Mouse (Mus musculus) forebrain, postnatal 0 days (tissue): Measurements from ENCODE around the gene Siah1b. TPM values are rescaled to one million over a fixed set of nuclear protein-coding genes. Genes with fewer than 3 reads are reported as not detected.

ENCODE experiments used
- ATAC-seq: fragments of 200-750 bp; cut with Nextera tagmentation; 2 replicates; pipeline ENCODE4 v1.8.0; 2017; ENCODE audit warnings: mild to moderate bottlenecking, moderate library complexity
- DNase-seq: peaks from one replicate; pipeline ENCODE4 v3.0.0-alpha.2; 2015
- H3K27ac ChIP-seq: fragments of 300-500 bp; sonication (generic); 2 replicates; pipeline ENCODE4 v1.5.1; 2014; ENCODE audit warnings: low read depth, mild to moderate bottlenecking, antibody characterized with exemption, low read length, moderate library complexity, mixed read lengths
- H3K27me3 ChIP-seq: fragments of 300-500 bp; sonication (generic); 2 replicates; pipeline ENCODE4 v1.6.1; 2014; ENCODE audit warnings: mild to moderate bottlenecking, low read length, mixed read lengths; ENCODE audit not compliant: insufficient read depth
- H3K36me3 ChIP-seq: fragments of 300-500 bp; sonication (generic); 2 replicates; pipeline ENCODE4 v1.6.1; 2014; ENCODE audit warnings: mild to moderate bottlenecking, moderate library complexity; ENCODE audit not compliant: insufficient read depth
- H3K4me1 ChIP-seq: fragments of 300-500 bp; sonication (generic); 2 replicates; pipeline ENCODE4 v1.6.1; 2014; ENCODE audit warnings: antibody characterized with exemption; ENCODE audit not compliant: insufficient read depth
- H3K4me2 ChIP-seq: fragments of 300-500 bp; sonication (generic); 2 replicates; pipeline ENCODE4 v1.6.1; 2014; ENCODE audit warnings: low read depth, mild to moderate bottlenecking, moderate library complexity
- H3K4me3 ChIP-seq: fragments of 300-500 bp; sonication (generic); 2 replicates; pipeline ENCODE4 v1.5.1; 2014; ENCODE audit warnings: low read depth, low read length, mixed read lengths
- H3K9ac ChIP-seq: fragments of 300-500 bp; sonication (generic); 2 replicates; pipeline ENCODE4 v1.6.1; 2014; ENCODE audit warnings: mild to moderate bottlenecking
- H3K9me3 ChIP-seq: fragments of 300-500 bp; sonication (generic); 2 replicates; pipeline ENCODE4 v1.6.1; 2016; ENCODE audit warnings: low read length
- CTCF ChIP-seq: sonication (generic); IDR thresholded peaks from 2 replicates; pipeline ENCODE4 v1.5.1; 2016; ENCODE audit warnings: antibody characterized with exemption, control low read depth, low read depth
- WGBS: fragments of 180-500 bp; shearing (Covaris S2); extraction: QIAGEN DNeasy Blood & Tissue Kit; methylation state at CpG from one replicate; pipeline ENCODE4 v1.1.7; 2014; 5-methylcytosine and 5-hydroxymethylcytosine counted together
- polyA plus RNA-seq: library from polyadenylated mRNA; unstranded; fragments of >200 nt; fragmentation: Nextera tagmentation; extraction: Ambion mirVana; gene quantifications from 2 replicates; pipeline ENCODE4 v1.2.1, GENCODE M21; 2015
- total RNA-seq: library from RNA; depleted of rRNA; stranded (reverse); fragments of >200 nt; gene quantifications from 2 replicates; pipeline ENCODE4 v1.2.3, GENCODE M21; 2014; rRNA removed

The Siah1b gene
- total RNA-seq = 11.3 and 15.4 TPM in 2 replicates
- polyA plus RNA-seq = 15.8 and 17.7 TPM in 2 replicates

GRCm38 (mm10) chrX:164076040-164076775, at the start of gene Siah1b:
Siah1b (minus strand) TSS chrX:164076493.
- Histone ChIP-seq H3K9me3 (no peaks in the 10 kb centered on the region), H3K9ac (peak within 1 kb of the TSS; percentile 65), H3K27ac (peak within 1 kb of the TSS; percentile 87), H3K4me1 (no peaks in the 10 kb centered on the region), H3K4me2 (peak within 1 kb of the TSS; percentile 61), H3K27me3 (no peaks in the 10 kb centered on the region), H3K36me3 (no peaks in the 10 kb centered on the region), H3K4me3 (peak within 1 kb of the TSS; percentile 49)
- ATAC-seq = peak; percentile 99
- no peak for TF ChIP-seq CTCF
- WGBS = 31% methylated on average over 54 of the region's 54 CpGs
- DNase-seq = peak; percentile 95

DNA sequence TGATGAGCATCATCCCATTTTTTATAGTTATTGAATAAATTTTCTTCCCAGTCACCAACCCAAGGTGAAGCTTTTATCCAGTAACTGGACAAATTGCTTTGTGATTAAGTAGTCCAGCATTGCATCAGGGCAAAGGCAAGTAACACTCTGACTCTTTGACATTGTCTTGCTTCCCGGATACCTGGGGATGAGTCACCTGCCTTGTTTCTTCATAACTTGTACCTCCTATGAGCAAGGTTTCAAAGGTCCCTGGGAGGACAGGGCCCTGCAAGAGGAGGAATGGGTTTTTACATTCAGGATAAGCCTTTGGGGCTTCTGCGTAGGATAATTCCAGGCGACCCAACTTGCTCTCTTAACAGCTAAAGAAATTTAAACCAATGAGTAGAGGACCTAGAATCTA, 47.6 kb upstream of the Siah1b start:
- Histone ChIP-seq H3K9me3 (no peaks in the 10 kb centered on the region), H3K9ac (no peak overlapping the region), H3K4me3 (no peak overlapping the region), H3K27ac (no peak overlapping the region), H3K4me2 (no peak overlapping the region), H3K4me1 (no peaks in the 10 kb centered on the region), H3K36me3 (no peaks in the 10 kb centered on the region), H3K27me3 (no peaks in the 10 kb centered on the region)
- WGBS = 91% methylated on average over 3 of the region's 3 CpGs
- ATAC-seq = no peak
- no peak for TF ChIP-seq CTCF
- no peak for DNase-seq

DNA sequence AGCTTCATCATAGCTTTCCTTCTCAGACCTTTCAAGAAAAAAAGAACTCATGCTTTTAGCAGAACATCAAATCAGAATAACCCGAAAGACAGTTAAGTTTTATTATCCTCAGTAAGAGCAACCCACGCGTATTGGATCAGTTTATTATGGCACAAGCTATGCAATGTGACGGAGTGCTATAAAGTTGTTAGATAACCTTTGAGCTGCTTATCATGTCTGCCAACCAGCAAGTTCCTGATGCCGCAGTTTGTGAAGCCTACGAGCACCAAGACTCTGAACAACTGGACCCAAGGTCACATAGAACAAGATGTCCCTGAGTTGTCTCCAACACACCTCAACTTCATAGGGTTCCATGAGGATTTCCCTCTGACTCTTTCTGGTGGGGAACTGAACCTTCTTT, 37.5 kb upstream of the Siah1b start:
- ATAC-seq (no peak), DNase-seq (no peak)
- Histone ChIP-seq H3K36me3 (no peaks in the 10 kb centered on the region), H3K27me3 (no peaks in the 10 kb centered on the region), H3K4me1 (no peaks in the 10 kb centered on the region), H3K9me3 (no peaks in the 10 kb centered on the region), H3K4me3 (no peak overlapping the region), H3K4me2 (no peak overlapping the region), H3K27ac (no peak overlapping the region), H3K9ac (no peak overlapping the region)
- WGBS = 94% methylated on average over 6 of the region's 6 CpGs
- TF ChIP-seq CTCF = no peak

DNA sequence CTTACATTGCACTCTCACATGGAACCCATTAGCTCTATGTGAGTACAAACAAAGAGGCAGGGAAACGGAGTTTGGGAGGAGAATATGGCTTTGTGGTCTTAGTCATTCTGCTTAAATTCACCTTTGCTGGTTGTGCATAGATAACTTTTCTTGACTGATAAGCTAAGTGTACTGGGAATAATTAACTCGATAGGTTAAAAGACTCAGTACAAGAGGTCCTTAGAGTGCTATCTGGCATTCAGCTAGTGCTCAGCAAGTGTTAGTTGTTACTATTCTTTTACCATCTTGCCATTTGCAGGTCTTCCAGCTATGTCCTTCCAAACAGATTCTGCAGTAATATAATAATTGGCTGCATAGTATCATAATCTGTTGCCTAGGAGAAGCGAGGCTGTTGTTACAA, 34.9 kb upstream of the Siah1b start:
- Histone ChIP-seq H3K9me3 (no peaks in the 10 kb centered on the region), H3K27ac (no peak overlapping the region), H3K9ac (no peak overlapping the region), H3K4me1 (no peaks in the 10 kb centered on the region), H3K4me2 (no peak overlapping the region), H3K27me3 (no peaks in the 10 kb centered on the region), H3K36me3 (no peaks in the 10 kb centered on the region), H3K4me3 (no peak overlapping the region)
- DNase-seq (no peak), ATAC-seq (no peak)
- TF ChIP-seq CTCF = no peak
- 75% methylated on average over 3 of the region's 3 CpGs for WGBS

DNA sequence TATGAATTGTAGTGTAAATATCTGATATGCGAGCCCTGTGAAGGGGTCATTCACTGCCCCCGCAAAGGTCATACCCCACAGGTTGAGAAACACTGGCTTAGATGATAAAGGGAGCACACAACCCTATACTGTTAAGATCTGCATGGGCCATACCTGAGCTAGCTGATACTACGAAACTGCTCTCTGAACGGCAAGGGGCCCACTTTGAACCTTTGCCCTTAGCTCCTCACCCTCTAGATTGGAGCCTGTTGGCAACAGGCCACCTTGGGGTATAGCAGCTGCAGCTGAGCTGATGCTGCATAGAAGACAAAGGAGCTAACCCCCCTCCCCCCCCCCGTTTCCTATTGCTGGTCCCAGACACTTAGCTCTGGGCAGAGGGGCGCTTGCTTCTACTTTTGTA, 26.4 kb upstream of the Siah1b start:
- Histone ChIP-seq H3K27me3 (no peaks in the 10 kb centered on the region), H3K36me3 (no peaks in the 10 kb centered on the region), H3K4me1 (no peaks in the 10 kb centered on the region), H3K4me3 (no peak overlapping the region), H3K27ac (no peak overlapping the region), H3K4me2 (no peak overlapping the region), H3K9me3 (no peaks in the 10 kb centered on the region), H3K9ac (no peak overlapping the region)
- DNase-seq (no peak), ATAC-seq (no peak)
- no peak for TF ChIP-seq CTCF
- WGBS = 72% methylated on average over 6 of the region's 6 CpGs

- ATAC-seq (no peak), DNase-seq (no peak)
- Histone ChIP-seq H3K4me2 (no peak overlapping the region), H3K9ac (no peak overlapping the region), H3K36me3 (no peaks in the 10 kb centered on the region), H3K27me3 (no peaks in the 10 kb centered on the region), H3K9me3 (no peaks in the 10 kb centered on the region), H3K27ac (no peak overlapping the region), H3K4me3 (no peak overlapping the region), H3K4me1 (no peaks in the 10 kb centered on the region)
- WGBS = 91% methylated on average over 7 of the region's 7 CpGs
- TF ChIP-seq CTCF = no peak
These were observed 25.9 kb upstream of the Siah1b start for GRCm38 (mm10) chrX:164102198-164102597.

DNA sequence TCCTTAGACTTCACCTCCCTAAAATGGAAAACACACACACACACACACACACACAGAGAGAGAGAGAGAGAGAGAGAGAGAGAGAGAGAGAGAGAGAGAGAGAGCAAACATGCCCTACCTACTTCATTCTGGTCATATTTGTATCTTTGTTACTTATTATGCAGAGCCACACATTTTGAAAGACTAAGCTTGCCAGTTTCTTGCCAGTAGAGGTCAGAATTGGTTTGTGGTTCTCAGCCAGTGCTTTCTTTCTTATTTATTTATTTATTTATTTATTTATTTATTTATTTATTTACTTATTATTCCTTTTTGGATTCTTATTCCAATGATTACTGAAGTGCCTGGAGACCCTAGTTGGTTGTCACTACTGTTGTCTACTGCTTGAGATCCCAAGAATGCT, 25.2 kb upstream of the Siah1b start:
- peak; percentile 1 for DNase-seq
- no peak for ATAC-seq
- no peaks in the 10 kb centered on the region for H3K4me1 ChIP-seq
- no peaks in the 10 kb centered on the region for H3K9me3 ChIP-seq
- no peak overlapping the region for H3K4me3 ChIP-seq
- no peaks in the 10 kb centered on the region for H3K36me3 ChIP-seq
- no peak overlapping the region for H3K9ac ChIP-seq
- no peak for TF ChIP-seq CTCF
- no peaks in the 10 kb centered on the region for H3K27me3 ChIP-seq
- no peak overlapping the region for H3K27ac ChIP-seq
- no peak overlapping the region for H3K4me2 ChIP-seq
